Mouse (Mus musculus) cerebellum, adult 9-11 months (tissue): Measurements from ENCODE around the gene Cox20.
"Not testable (repeated sequence)": the region's sequence is repeated elsewhere in the genome, so short reads cannot be mapped to it uniquely, and the experiment has no call there.

Source experiments
- DNase-seq: peaks from one replicate; pipeline ENCODE4 v3.0.0; 2022

Gene Cox20

DNA sequence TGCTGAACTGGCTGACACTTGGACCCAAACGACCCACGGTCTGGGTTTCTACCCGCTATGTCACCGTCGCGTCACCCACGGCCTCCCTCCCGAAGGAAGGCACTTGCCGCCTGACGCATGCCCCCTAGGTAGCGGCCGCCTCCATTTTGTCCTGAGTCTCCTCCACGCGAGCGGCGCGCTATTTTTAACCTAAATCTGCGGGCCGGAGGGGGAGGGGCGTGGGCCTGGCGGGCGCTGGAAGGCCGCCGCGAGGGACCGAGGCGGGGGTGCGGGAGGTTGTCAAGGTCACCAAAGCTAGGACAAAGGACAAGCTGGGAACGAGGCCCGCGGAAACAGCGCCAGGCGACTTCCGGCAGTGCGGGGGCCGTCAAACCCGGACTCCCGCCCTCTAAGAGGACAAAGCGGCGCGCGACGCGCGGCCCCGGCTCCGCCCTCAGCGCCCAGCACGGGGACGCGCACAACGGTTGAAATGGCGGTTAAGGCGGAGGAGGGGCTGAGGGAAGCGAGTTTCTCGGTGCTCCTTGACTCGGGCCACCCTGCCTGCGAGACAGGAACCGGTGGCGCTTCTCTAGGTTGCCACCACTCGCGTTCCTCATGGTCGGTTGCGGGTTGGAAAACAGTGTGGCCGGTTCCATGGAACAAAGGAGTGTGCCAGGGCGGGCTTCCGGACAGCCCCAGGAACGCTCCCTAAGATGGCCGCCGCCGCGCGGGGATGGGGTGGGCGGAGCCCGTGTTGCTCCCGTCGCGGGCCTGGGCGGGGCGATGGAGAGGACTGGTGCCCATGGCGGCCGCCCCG, at the start of gene Cox20:
Gene Cox20 (plus strand): TSS at position 742 of the 796 bp plus-strand sequence.
- DNase-seq, result peak; percentile 98

DNA sequence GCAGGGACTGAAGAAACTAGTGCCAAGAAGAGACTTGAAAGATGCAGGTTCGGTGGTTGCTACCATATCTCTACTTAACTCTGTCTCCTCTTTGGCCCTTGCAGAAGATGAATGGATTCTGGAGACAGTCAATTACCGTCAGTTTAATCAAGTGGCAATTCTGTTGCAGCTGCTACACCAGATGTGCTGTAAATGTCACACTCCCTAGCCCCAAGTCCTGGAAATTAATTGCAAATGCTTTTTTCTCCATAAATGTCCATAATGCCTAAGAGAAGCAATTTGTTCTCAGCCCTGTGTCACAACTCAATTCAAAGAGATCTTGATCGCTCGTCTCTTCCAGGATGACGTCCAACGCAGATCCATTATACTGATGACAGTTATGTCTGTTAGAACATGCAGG, 48.3 kb upstream of the Cox20 start:
- no peak for DNase-seq

DNA sequence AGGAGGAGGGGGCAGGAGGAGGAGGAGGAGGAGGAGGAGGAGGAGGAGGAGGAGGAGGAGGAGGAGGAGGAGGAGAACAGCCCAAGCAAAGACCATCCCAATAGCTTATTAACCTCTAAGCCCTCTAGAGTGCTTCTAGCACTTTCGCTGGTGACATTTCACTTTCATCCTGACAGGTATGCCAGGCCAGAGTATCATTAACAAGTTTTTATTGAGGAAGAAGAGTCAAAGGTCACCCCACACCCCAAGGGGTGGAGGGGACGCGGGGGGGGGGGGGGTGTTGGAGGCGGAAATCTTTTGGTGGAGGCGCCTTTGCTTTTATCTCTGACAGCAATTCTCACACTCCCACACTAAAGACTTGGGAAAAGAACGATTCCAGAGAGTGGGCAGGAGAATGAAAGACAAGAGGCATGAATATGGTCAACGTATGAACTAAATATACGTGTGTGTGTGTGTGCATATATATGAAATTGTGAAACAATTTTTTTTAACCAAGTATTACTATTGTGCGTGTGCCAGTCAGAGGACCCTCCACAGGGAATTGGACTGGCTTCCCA, 43.7 kb upstream of the Cox20 start:
- DNase-seq, result no peak

DNA sequence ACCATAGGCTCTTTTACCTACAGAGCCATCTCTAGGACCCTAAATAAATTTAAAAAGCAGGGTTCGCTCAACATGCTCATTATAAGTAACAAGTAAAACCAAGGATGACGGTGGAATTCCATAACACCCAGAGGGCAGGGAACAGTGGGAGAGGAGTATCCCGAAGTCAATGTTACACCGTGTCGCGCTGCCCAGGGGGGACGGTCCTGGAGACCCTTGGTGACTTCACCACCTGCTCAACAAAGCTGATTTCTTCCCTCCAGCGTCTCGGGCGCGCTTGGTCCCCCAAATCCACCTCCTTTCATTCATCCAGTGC, 43.2 kb upstream of the Cox20 start:
- DNase-seq, result no peak

DNA sequence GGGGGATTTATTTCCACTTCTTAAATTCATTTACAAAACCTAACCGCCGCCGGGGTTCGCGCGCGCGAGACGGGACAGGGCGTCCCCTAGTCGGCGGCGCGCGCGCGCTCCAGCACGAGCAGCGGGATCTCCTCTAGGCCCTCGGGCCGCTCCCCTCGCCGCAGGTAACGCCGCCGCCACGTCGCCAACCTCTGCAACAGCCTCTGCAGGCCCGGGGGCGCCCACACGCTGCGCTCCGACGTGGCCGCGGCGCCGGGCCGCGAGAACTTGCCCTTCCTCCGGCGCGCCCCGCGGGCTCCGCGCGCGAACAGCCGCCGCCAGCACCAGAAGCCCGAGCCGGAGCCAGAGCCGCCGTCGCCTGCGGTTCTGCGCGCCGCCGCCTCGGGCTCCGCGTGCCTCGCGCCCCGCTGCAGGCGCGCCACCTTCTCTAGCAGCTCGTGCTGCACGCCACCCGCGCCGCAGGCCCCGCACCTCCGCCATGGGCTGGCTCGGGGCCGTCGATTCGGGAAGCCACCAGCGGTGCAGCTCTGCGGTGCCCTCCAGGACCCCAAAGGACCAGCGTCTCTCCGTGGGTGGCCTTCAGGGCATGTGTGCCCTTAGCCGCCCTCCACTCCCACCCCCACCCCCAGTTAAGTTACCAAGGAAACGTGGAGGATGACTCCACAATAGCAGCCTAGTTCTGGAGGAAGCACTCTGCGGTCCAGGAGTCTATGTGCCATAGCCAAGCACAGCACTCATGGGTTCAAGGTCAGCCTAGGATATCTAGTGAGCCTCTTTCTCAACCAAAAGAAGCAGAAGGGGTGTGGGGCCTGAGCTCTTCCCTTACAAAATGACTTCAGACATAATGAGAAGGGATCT, 42.6 kb upstream of the Cox20 start:
- DNase-seq, result peak; percentile 75

DNA sequence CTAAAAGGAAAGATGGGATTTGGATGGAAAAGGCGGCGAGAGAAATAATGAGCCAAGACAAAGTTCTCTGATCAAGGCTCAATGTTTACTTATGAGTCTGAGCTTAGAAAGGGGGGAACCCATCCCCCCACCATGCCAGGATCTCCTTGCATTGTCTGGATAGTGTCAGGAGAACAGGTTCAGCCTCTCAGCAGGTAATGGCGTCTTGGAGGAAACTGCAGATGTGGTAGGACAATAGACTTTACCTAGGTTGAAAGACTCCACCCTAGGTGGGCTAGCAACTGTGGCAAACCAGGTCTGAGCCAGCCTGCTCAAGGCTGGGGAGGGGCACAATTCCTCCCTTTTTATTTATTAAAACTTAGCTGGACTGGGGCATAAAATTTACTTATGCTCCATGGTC, 35.6 kb upstream of the Cox20 start:
- DNase-seq, result not testable (repeated sequence)

DNA sequence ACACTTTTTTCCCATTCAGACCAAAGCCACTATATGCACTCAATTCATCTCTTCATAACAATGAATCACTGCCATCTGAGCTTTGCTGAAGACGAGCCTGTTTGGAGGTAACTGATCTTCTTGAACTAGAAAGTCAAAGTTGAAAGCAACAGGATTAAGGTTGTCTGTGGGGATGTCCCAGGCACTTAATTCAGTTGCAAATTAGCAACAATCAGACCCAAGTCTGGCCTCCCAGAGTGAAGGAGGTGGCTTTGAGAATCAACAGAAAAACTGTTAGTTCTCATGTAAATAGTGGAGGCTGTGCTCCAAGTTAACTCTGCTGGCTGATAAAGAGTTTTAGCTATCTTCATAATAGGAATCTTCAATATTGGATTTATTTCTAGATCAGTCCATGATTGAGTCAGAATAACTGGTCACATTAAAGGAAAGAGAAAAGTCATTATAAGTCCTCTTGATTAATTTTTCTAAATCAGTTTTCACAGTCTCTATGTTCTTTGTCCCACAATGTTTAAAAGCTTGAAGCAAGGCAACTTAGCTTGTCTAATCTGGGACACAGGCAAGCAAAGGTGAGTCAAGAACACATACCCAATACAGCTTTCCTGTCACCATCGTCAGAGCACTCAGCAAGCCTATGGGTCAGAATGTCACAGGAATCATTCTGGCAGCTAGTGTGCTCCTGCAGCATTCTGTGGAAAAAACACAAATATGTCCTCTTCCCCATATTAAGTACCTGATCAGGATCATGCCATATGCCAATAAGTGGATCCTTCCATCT, 34.8 kb upstream of the Cox20 start:
- no peak for DNase-seq

DNA sequence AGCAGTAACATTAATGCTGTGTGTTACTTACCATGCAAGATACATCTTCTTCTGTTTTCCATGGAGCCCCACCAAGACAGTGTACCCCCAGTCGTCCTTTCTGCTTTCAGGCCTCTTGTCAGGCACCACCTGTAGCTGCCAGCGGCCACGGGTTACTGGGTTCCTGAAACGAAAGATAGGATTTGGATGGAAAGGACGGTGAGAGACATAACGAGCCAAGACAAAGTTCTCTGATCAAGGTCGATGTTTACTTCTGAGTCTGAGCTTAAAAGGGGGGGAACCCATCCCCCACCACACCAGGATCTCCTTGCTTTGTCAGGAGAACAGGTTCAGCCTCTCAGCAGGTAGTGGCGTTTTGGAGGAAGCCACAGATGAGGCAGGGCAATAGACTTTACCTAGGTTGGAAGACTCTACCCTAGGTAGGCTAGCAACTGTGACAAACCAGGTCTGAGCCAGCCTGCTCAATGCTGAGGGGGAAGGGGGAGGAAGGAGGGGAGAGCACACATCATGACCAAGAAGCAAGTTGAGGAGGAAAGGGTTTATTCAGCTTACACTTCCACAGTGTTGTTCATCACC, 31.2 kb upstream of the Cox20 start:
- DNase-seq, result no peak

DNA sequence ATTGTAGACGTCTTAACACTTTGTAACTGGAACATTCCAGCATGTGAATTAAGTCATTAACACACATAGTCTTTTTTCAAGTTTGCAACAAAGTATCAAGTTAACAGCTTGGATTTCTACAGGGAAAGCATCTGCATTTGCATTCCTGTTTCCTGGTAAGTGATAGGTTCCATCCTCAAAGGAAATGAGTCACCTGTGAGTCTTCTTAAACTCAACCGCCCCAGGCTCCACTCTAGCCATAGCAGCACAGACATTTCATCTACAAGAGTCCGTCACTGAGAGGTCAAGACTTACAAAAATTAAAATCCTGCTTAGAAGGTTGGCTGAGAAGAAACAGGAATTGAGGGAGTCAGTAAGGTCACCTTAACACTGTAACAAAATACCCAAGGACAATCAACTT, 27.2 kb upstream of the Cox20 start:
- DNase-seq, result no peak

DNA sequence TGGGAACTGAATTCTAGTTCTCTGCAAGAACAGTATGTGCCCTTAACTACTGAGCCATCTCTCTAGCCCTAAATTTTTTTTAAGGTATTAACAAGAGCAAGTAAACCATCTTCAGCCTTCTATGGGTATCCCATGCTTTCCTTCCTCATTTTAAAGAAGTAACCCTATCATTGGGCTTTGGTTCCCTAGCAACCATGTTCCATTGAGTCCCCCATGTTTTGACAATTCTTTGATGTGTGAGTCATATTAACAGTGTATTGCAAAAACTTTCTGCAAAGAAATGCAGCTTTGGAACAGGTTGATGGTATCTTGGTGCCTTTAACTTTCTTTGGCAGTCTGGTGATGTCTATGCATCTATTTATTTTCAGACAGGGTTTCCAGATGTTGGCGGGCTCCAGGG, 24.9 kb upstream of the Cox20 start:
- DNase-seq, result no peak

DNA sequence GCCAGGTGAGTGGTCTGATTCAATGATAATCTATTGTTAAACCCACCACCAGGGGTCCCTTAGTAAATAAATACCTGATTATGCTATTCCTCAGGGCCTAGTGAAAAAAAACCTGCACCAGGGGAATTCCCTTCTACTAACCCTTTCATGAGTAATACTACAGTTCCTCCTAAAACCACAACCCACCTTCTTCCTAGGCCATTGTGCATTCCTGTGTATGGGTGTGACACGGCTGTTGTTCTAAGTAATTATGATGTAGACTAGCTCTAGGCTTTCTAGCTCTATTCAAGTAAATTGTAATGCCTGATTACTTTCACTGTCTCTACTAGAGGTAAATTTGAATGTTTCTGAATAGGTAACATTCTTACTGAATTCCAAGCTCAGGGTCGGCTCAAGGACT, 17.7 kb upstream of the Cox20 start:
- DNase-seq, result not testable (repeated sequence)

DNA sequence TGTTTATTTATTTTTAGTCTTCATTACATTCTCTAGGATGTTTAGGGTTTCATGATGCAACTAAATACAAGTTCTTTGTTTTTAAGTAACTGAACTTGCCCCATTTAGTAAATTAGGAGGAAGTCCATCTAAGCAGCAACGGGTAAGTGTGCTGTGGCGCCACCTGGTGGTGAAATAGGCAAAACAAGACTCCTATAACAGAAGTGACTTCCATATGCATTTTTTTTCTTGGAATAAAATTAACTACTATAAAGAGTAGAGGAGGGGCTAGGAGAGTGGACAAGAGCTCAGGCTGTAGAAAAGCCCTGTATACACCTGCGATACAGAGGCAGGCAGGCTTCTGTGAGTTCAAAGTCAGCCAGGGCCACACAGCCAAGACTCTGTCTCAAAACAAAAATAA, 15.5 kb upstream of the Cox20 start:
- peak; percentile 56 for DNase-seq

DNA sequence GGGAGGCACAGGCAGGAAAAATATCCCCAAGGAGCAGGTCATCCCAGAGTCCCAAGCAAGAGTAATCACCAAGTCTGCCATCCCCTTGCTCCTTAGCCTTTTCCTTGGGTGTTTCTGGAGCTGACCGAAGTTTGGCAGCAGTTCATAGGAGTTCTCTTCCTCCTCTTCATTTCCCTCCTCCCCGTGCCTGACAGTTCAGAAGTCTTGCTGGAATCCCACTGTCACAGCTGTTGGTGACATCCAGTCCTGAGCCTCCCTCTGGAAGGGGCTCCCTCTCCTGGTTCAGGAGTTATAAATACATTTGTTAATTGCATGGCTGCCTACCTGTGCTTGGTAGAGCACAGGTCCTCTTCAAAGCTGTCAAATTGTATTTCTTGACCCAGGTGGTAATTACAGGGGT, 9.4 kb upstream of the Cox20 start:
- DNase-seq, result no peak

DNA sequence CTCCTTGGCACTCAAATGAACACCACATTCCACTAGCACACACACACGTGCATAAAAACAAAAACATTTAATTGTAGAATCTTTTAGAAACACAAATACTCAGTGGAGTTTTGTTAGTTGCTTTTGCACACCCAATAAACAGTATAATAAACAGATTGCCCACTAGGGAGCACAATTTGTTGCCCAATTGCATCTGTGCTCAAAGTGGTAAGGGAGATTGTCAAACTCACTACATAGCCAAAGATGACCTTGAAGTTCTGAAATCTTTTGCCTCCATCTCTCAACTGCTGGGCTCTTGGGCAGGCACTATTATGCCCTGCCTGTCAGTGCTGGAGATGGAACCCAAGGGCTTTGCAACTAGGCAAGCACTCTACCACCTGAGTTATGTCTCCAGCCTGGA, 8.8 kb upstream of the Cox20 start:
- DNase-seq, result no peak

DNA sequence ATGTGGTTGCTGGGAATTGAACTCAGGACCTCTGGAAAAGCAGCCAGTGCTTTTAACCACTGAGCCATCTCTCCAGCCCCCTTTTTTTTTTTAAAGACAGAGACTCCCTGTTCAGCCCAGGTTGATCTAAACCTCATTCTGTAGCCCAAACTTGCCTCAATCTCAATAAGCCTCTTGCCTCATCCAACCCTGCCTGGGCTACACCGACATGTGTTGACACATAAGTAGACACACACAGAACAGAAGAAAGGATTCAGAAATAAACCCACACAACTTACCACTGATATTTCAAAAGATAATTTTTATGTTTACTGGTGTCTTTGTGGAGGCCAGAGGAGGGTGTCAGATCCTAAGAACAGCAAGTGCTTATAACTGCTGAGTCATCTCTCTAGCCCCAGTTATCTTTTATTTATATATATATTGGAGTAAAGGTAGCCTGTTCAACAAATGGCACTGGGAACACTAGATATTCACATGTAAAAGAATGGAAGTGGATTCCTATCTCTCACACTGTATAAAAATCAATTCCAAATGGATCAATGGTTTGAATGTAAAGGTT, 5.8 kb upstream of the Cox20 start:
- no peak for DNase-seq

DNA sequence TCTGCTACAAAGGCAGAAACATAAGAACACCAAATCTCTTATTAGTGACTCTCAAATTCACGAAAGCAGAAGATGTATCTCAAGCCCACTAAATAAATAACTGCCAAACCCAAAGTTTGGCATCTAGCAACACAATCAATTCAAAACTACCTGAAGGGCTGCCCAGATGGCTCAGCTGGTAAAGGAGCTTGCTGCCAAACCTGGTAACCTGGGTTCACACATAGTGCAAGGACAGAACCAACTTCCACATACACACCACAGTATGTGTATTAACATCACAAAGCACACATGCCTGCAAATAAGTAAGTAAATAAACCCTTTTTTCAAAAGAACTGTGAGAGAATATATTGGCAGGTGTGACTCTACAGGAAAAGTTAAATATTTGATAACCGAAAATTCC, 4.7 kb upstream of the Cox20 start:
- DNase-seq, result no peak

DNA sequence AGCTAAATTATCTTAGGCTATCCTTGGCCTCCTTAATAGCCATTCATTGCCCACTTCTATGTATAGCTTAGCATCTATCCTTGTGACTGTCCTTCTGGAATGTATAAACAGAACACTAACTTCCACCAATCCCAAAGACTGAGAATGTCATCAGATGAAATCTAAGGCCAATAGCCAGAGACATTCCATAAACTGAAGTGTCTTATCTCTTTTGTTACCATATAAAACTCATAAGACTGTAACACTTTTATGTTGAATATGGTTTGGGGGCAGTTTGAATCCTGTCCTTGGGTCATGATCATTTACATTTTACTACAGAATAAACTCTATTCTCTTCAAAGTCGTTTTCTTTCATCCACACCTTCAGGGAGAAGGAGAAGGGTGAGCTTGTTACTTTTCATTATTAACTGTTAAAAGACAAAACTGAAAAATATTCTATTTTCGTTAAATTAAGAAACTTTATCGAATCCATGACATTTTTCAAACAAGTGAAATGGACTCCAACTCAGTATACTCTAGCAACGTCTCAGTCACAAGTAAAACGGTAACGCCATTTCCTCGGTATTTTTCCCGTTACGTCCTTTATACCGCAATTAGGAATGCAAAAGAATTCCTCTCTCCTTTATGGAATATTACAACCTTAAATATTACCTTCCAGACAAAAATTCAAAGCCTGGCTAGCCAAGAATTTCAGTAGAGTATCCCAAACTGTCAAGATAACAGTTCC, 1.5 kb upstream of the Cox20 start:
- DNase-seq, result no peak

DNA sequence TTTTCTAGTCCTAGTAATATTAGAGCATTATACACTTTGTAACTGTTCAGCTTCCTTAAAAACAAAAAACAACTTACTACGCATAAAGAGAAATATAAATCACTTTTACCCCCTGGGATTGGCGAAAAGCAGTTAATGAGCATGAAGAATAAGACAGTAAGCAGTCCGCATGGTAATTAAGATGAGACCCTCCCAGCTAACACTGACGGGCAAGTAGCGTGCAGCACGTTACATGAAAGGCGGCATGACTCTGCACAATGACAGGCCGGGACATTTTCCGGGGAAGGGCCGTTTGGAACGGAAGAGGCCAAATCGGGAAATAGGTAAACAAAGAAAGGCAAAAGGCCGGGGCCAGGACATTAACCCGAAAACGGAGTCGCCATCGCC, 935 bp upstream of the Cox20 start:
- DNase-seq, result no peak

DNA sequence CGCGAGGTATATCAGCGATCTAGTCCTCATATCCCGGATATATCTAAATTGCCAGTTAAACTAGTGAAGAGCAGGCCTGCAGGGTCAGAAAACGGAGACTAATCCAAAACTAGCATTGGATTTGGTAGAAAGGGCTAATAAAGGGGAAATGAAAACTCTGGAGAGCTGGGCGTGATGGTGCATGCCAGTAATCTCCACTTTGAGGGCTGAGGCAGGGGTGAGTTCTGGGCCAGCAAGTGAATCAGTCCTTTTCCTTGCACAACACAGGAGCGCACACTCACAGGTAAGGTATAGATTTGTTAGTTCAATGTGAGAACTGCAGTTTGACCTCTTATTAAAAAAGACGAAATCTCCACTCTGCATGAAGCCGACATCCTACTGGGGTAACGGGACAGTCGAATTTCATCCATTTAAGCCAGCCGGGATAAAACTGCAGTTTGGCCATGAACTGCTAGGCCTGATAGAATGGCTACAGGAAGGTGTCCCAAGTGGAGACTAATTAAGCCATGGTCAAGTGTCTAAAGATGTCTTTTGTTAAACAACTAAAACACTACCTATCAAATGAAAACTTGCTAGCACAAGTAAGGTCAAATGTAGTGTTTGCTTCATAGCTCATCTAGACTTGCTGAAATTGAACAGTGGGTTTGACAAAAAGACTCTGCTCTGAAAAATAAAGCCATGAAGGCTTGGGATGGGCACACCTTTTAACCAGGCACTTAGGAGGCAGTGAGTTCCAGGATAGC, 536 bp downstream of the Cox20 start:
- DNase-seq, result no peak

DNA sequence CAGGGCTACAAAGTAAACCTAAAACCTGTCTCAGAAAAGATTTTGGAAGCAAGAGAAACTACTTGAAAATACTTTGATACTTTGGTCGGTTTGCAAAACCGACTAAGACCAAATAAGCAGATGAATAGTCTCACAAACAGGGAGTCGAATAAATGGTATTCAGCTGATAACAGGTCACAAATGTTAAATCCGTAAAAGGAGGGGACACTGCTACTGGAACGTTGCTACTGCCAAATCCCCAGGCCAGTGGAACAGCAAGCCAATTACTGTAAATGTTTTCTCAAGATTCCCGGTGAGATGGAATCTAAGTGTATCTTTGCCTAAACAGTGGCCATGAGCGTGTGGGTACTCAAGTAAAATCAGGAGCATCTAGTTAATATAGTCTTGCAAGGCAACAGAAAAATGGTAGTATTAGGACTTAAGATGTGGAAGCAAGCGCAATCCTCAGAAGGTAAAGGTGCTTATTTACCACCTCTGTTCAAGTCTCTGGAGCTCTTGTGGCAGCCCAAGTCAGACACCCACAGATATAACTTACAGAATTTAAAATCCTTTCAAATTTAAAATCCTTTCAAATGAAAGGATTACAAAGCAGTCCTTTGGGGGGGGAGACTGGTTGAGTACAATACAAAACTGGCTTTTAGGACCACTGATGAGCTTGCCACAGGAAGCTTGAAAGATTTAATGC, 1.2 kb downstream of the Cox20 start:
- DNase-seq, result no peak
